Mouse (Mus musculus) gastrocnemius, adult 2 months (tissue): ENCODE results near the gene Csmd2. TPM values are rescaled to one million over a fixed set of nuclear protein-coding genes. Genes with fewer than 3 reads are reported as not detected.
A peak's percentile ranks its signal among the peaks of the same experiment; 100 is the strongest.

Source experiments
- DNase-seq: peaks from one replicate; pipeline ENCODE4 v3.0.0; 2022
- H3K27ac ChIP-seq: fragments of 200-600 bp; 2 replicates; pipeline ENCODE4 v1.8.1; 2022; ENCODE audit warnings: mild to moderate bottlenecking
- H3K4me3 ChIP-seq: fragments of 200-600 bp; 2 replicates; pipeline ENCODE4 v1.8.1; 2022; ENCODE audit warnings: mild to moderate bottlenecking, moderate library complexity
- CTCF ChIP-seq: fragments of 200-600 bp; IDR thresholded peaks from 2 replicates; pipeline ENCODE4 v1.8.1; 2022; ENCODE audit warnings: antibody characterized with exemption, mild to moderate bottlenecking, moderate library complexity
- intact Hi-C: fragments of 180-260 bp; cut with DNase I; formaldehyde crosslinking; loops from one replicate; pipeline ENCODE4 v1.15.1; 2025
- total RNA-seq, 2 experiments: library from RNA; stranded (reverse); gene quantifications; 2 replicates each; pipeline ENCODE4 v1.2.3; 2021

Csmd2 gene
- total RNA-seq, 2 experiments from 2014 or later, result not detected

DNA sequence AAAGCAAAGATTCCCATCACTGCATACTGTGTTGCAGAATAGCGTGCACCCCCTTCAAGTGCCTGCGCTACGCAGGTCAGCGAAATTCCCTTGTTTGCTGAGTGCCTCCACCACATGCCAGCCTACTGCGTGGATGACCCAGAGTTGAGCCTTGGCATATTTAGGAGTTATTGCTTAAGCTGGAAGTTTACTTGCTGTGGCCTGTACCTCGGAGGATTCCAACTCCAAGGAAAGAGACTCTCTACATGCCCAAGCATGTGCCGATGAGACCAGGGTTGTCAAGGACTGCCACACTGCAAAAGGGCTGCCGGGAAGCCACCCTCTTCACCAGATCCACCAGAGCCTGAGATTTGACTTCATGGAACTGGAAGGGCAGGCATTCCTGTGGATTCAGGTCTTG, 182.5 kb downstream of the Csmd2 start:
- Histone ChIP-seq H3K4me3 (no peak overlapping the region), H3K27ac (no peak overlapping the region)
- TF ChIP-seq CTCF, result no peak
- intact Hi-C loops, result no loop called here
- DNase-seq, result no peak

DNA sequence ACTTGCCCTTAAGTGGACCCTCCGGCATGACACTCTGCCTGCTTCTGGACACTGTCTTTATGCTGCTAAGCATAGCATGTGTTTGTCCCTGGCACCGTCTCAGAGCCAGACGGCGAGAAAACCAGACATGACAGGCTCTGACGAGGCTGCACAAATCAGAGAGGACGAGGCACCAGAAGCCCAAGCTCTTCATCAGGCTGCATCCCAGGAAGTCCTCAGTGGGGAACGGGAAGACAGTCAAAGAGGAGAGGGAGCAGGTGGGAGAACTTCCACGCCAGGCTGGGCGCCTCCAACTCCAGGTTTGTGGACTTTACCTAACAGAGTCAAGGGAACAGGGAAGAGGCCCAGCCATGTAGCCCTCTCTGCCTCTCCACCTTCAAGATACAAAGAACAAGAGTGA, 183.6 kb downstream of the Csmd2 start:
- H3K4me3 ChIP-seq, result no peak overlapping the region
- TF ChIP-seq CTCF, result no peak
- no peak overlapping the region for H3K27ac ChIP-seq
- intact Hi-C loops, result no loop called here
- DNase-seq, result no peak

DNA sequence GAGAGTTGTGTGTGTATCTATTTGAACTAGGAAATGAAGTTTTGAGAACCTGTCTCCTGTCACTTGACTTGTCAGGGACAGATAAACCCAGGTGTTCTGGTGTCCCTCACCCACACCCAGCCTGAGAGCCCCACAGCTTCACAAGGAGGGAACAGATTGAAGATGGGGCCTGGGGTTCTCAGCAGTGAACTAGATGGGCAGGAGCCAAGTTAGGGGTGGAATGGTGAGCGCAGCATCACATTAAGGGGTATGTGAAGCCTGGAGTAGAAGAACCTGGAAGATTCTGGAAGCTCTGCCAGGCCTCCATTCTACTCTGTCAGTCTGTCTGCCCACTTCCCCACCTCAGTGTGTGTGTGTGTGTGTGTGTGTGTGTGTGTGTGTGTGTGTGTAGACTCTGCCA, 184.0 kb downstream of the Csmd2 start:
- intact Hi-C loops, result no loop called here
- no peak for DNase-seq
- no peak overlapping the region for H3K27ac ChIP-seq
- no peak for TF ChIP-seq CTCF
- H3K4me3 ChIP-seq, result no peak overlapping the region

DNA sequence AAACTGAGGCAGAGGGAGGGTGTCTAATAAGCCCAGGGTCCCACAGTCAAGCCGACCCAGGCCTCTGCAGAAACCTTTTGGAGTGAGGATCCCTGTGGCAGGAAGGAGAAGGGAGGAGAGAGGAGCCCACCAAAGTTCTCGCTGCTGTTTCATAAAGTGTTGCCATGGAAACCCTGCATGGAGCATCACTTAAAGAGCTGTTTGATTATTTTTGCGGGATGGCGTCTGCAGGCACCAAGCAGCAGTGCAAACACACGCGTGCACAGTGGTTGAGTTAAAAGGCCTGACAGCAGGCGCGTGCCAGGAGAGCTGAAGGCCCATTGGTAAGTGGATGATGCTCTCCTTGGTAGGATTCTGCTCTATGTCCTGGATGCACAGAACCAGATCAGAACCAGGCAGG, 191.3 kb downstream of the Csmd2 start:
- TF ChIP-seq CTCF, result no peak
- no peak for DNase-seq
- intact Hi-C loops, result no loop called here
- no peak overlapping the region for H3K27ac ChIP-seq
- no peak overlapping the region for H3K4me3 ChIP-seq

DNA sequence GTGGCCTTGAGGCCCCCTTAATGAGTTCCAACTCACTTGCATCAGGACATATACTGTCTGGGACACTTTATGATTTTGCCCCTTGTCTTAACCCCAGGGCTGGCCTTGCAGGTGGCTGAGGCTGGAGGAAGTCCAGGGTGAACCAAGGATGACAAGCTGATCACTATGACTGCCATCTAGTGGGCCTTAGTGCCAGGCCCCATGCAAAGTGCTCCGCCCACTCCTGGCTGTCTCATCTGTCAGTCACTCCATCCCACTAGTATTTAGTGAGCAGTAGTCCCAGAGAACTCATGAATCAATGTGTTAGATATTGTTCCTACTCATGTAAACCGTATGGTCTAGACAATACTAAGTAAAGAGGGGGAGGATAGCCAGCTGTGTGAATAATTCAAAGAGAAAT, 191.9 kb downstream of the Csmd2 start:
- Histone ChIP-seq H3K4me3 (no peak overlapping the region), H3K27ac (no peak overlapping the region)
- peak; percentile 20 for DNase-seq
- TF ChIP-seq CTCF, result peak; percentile 42; the same call in 1 of the 2 replicates
- intact Hi-C loops, result no loop called here

DNA sequence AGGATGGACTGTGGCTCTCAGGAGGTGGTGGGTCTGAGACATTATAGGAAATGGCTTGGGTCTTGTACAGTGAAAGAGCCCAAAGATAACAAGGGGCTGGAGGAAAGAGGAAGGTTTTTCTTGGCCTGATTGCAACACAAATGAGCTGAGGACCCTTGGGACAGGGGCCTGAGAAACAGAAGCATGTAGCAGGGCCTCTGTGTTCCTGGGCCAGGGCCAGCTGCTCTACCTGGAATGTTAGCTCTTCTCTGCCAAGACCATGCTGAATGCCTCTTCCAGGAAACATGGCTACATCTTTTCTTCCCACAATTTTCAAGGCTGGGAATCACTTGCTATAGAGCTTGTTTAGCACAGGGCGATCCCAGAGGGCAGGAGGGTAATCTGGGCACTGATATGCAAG, 197.1 kb downstream of the Csmd2 start:
- intact Hi-C loops, result no loop called here
- no peak for TF ChIP-seq CTCF
- no peak for DNase-seq
- Histone ChIP-seq H3K4me3 (no peak overlapping the region), H3K27ac (no peak overlapping the region)

DNA sequence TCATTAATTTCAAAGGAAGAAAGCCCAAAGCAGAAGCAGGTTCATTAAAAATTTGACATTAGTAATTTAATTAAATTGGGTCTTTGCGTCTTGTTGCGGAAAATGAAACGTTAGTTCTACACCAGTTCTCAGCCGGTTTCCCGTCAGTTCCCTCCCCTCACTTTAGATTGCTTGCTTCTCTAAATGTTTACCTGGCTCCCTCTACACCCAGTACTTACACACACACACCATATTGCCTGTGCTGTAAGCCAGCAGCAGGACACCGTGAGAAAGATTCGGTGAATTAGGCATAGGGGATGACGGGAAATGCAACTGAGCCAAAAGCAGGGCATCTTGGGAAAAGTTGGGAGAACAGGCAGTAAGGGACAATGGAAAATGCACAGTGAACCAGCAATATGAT, 206.8 kb downstream of the Csmd2 start:
- no peak for DNase-seq
- no peak for TF ChIP-seq CTCF
- intact Hi-C loops, result no loop called here
- no peak overlapping the region for H3K27ac ChIP-seq
- H3K4me3 ChIP-seq, result no peak overlapping the region

DNA sequence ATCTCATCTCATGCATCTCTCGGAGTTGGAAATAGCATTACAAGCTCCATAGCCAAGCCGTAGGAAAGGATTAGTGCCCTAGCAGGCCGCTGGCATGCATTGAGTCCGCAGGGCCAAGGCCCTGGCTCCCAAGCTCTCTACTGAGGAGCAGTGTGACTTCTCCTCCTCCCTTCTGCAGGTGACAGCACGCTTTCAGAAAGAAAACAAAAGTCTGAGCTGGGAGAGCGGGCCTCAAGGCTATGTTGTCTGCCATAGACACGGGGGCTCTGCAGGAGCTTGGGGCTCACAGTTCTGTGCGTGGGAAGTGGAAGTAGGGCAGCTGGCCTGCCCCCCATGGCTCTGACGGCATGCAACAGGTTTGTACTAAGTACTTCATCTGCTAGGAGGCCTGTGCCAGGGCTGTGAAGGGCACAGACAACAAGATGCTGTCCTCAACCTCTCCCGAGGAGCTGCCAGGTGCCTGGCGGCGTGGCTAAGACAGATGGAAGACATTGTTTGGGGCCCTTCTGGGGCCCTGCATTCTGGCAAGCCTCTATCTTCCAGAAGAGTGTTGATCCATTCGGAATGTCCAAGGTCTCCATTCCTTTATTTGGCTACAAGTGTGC, 230.4 kb downstream of the Csmd2 start:
- TF ChIP-seq CTCF, result no peak
- intact Hi-C loops, result no loop called here
- Histone ChIP-seq H3K4me3 (no peak overlapping the region), H3K27ac (no peak overlapping the region)
- peak; percentile 24 for DNase-seq

DNA sequence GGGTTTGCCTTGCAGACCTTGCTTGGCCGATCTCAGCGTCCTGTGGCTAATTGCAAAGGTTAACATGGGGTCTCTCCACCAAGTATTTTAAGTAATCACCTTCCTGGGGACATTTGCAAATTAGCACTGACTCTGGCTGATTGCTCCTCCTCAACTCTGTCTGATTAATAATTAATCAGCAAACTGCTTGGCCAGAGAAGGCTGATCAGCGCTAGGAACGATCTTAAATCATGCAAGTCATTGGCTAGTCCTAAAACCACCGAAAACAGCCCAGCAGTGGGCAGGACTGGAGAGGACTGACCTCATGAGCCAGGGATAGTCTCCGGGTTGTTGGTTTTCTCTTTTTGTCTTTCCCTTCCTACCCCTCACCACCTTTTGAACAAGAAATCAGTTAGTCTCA, 236.8 kb downstream of the Csmd2 start:
- no peak for TF ChIP-seq CTCF
- H3K27ac ChIP-seq, result no peak overlapping the region
- intact Hi-C loops, result loop anchor here (10.0 kb wide), 1 partner anchor 140 kb away; no protein-coding TSS in a partner anchor

DNA sequence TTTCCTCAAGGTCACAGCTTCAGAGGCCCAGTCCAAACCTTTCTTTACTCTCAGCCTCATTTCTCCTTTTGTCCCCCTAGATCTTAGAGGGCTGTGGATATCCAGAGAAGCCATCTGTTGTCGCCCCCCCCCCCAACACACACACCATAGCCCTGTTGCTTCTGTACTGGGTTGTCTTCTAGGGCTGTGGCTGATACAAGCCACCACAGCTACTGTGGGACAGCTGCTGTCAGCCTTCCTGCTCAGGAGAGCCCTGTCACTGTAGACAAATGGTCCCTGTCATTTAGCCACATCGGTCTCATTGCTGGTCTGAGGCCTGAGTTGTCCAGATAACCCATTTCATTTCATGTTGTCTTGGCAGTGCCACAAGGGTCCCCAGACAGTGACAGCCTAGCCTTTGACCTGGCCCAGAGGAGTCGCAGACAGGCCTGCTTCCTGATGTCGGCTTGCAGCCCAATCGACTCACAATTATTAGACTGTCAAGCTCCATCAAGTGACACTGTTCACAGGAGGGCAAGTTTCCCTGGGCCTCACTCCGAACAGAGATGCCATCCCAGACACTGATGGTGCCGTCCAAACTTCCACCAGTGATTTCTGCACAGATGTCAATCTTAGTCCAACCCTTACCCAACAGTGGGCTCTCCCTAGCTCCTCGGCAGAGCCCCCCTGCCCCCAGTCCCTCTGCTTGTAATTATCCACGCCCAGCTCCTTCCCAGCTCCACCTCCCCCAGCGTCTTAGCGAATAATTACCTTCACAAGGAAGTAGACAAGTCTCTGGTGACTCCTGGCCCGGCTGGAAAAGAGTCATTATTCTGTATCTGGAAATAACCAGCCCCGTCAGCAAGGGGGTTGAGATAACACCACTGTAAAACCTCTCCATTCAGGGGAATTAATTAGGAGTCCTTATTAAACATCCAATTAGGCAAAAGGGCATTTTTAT, 240.0 kb downstream of the Csmd2 start:
- intact Hi-C loops, result loop anchor here (10.0 kb wide), 1 partner anchor 143 kb away; no protein-coding TSS in a partner anchor
- Histone ChIP-seq H3K27ac (no peak overlapping the region), H3K4me3 (no peak overlapping the region)
- no peak for TF ChIP-seq CTCF
- DNase-seq, result no peak

More for the DNA sequence above, 236.8 kb downstream of the Csmd2 start:
- H3K4me3 ChIP-seq, result no peak overlapping the region
- DNase-seq, result no peak

DNA sequence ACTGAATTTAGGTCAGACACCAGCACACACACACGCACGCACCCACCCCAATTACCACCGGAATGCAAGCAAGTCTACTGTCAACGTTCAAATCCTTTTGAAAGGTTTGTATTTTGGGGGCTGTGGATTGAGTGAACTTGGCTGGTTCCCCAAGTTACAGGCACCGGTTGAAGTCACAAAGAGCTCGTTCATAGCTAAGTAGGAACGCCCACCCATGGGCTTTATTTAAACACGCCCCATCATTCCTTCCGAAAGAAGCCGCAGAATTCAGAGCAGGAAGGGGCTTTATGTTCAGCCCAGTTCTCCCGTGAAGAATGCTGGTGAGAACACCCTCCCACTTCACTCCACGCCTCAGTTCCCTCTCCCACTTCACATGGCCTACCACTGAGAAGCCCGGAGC, 245.8 kb downstream of the Csmd2 start:
- TF ChIP-seq CTCF, result no peak
- H3K27ac ChIP-seq, result no peak overlapping the region
- intact Hi-C loops, result no loop called here
- no peak for DNase-seq
- no peak overlapping the region for H3K4me3 ChIP-seq

DNA sequence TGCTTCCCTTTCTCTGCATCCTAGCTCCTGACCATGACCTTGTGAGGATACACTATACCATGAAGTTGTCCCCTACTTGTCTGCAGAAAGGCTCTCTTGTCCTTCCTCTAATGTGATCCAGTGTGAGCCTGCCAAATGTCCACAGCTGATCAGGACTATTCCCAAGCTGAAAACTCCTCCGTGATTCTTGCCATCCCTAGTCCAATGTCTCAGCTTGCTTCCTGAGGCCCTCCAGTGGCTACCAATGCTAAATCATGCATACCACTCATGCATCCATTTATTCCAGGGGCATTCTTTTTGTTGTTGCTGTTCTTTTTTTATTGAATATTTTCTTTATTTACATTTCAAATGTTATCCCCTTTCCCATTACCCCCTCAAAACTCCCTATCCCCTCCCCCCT, 251.5 kb downstream of the Csmd2 start:
- H3K4me3 ChIP-seq, result no peak overlapping the region
- no peak; the same call in 1 of the 2 replicates for TF ChIP-seq CTCF
- no peak overlapping the region for H3K27ac ChIP-seq
- intact Hi-C loops, result no loop called here
- DNase-seq, result no peak

DNA sequence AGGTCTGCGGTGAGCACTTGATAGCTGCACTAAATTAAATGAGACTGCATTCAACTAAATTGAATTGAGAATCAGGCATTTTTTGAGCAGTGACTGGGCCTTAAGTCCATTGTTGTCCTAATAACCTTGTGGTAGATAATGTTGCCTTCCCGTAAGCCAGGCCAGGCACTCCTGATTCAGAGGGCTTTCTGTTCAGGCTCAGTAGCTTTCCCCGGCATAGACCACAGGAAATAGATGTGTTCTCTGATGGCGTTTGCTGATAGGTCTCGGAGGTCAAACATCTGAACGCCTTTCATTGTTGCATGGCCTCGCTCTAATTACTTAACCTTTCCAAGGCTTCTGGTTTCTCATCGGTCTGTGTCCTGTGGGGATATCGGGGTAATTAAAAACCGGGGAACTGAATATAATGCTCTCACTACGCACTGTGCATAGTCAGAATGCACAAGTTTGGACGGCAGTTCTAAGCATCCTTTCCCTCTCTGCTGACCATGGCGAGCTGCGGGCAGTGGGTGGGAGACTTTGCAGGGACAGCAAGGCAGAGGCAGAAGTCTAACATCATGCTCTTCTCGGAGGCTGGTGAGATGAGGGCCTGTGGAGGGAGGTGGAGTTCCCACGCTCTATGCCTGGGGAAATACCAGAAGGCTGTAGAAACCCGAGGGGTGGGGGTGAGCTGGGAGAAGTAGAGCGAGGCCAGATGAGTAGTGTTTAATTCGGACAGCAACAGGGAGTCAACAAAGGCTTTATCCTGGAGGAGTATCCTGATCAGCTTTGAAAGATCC, 253.6 kb downstream of the Csmd2 start:
- no peak overlapping the region for H3K27ac ChIP-seq
- intact Hi-C loops, result no loop called here
- no peak overlapping the region for H3K4me3 ChIP-seq
- no peak for DNase-seq
- no peak for TF ChIP-seq CTCF
